Mouse (Mus musculus) gastrocnemius, postnatal 10 days (tissue): ENCODE measurements around the gene Pnn. TPM values are rescaled to one million over a fixed set of nuclear protein-coding genes. Genes with fewer than 3 reads are reported as not detected.
"Not testable (repeated sequence)": the region's sequence is repeated elsewhere in the genome, so short reads cannot be mapped to it uniquely, and the experiment has no call there.

Source experiments
- DNase-seq: peaks from one replicate; pipeline ENCODE4 v3.0.0; 2021; ENCODE audit warnings: mixed read lengths
- long read RNA-seq, 2 experiments: library from polyadenylated mRNA; stranded (forward); transcript quantifications; one replicate each; pipeline ENCODE4 v2.0.0; 2021
- total RNA-seq, 2 experiments: library from RNA; stranded (reverse); gene quantifications; 2 replicates each; pipeline ENCODE4 v1.2.3; 2021

Gene Pnn
- total RNA-seq, result 10 to 100 TPM; 18.6 to 27.6 TPM
- long read RNA-seq, experiment 1, transcript Pnn-201 (9 exons, 3,485 nt), result major isoform, 43 of 47 reads
- long read RNA-seq, experiment 1, partial matches to known transcripts, result 1 of 47 reads
- long read RNA-seq, experiment 1, other reads (novel, unspliced or antisense), result 3 of 47 reads
- long read RNA-seq, experiment 2, transcript Pnn-201 (9 exons, 3,485 nt), result major isoform, 30 of 37 reads
- long read RNA-seq, experiment 2, partial matches to known transcripts, result 3 of 37 reads
- long read RNA-seq, experiment 2, other reads (novel, unspliced or antisense), result 4 of 37 reads

DNA sequence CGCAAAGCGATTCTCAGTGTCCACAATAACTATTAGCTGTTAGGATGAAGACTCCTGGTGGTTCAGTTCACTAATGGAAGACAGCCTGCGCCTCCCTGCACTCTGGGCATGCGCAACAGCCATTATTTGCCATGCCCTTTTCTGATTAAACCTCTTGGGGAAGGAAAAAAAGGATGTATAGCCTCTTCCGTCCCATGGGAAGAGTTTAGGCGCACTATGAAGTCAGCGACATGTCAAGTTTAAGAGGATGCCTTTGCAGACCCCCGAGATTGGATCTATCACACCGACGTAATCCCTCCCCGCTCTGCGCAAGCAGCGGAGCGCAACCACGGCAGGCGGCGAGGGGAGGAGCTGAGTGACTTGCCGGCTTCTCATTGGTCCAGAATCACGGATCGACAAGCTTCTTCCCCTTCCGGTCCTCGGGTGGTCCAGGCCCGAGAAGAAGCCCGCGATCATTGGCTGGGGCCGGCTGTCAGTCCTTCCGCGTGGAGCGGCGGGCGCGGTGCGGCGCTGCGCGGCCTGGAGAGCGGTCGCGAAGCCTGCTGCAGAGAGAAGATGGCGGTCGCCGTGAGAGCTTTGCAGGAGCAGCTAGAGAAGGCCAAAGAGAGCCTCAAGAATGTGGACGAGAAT is at the start of gene Pnn:
Gene Pnn, plus strand, starts transcription at position 437 of the 630 bp plus-strand sequence.
- peak; percentile 94 for DNase-seq

DNA sequence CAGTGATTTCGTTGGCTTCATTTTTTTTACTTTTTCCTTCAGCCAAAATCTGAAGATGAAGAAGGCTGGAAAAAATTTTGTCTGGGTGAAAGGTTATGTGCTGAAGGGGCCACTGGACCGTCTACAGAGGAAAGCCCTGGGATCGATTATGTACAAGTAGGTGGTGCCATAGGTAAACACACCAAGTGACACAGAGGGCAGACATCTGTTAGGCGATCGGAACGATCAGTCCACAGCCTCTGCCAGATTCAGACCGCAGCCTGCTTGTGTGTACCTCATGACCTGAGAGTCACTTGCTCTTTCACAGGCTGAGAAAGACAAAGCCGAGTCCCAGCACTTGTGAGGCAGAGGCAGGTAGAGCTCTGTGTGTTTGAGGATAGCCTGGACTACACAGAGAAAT is 48.7 kb upstream of the Pnn start:
- no peak for DNase-seq

DNA sequence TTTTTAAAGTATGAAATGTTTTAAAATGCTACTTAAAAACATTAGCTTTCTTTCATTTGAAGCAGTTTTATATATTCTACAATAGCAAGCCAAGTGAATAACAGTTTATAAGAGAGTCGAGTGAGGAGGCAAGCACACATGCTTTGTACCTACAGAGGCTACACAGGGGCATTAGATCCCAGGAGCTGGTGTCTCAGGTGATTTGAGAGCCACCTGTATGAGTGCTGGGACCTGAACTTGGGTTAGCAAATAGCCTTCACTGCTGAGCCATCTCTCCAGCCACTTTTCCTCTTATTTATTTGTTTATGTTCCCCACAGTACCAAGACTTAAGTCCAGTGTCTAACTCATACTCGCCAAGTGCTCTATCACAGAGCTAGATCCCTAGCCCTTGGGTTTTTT is 46.8 kb upstream of the Pnn start:
- DNase-seq, result no peak

DNA sequence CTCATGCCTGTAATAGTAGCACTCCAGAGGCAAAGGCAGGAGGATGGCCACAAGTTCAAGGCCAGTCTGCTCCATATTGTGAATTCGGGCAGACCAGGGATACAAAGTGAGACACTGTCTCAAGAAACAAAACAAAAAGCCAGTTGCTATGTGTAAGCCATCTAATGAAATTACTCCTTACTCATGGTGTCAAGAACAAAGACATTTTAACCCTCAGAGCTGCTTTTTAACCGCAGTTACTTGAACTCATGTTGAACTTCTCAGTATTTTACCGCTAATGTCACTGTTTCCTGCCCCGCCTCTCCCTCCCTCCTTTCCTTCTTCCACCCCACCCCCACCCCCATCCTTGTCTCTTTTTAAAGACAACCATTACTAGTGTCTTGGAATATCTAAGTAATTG is 45.4 kb upstream of the Pnn start:
- DNase-seq, result no peak

DNA sequence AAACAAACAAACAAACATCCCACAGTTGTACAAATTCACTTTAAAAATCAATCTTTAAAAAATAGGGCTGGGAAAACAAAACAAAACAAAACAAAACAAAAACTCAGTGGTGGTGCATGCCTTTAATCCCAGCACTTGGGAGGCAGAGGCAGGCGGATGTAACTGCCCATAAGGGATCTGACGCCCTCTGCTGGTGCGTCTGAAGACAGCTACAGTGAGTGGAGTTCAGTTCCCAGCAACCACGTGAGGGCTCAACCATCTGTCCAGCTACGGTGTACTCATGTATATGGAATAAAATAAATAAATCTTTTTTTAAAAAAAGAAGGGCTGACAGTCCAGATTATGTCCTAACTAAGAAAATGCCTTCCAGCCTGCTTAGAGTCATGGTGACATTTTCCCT is 34.6 kb upstream of the Pnn start:
- no peak for DNase-seq

DNA sequence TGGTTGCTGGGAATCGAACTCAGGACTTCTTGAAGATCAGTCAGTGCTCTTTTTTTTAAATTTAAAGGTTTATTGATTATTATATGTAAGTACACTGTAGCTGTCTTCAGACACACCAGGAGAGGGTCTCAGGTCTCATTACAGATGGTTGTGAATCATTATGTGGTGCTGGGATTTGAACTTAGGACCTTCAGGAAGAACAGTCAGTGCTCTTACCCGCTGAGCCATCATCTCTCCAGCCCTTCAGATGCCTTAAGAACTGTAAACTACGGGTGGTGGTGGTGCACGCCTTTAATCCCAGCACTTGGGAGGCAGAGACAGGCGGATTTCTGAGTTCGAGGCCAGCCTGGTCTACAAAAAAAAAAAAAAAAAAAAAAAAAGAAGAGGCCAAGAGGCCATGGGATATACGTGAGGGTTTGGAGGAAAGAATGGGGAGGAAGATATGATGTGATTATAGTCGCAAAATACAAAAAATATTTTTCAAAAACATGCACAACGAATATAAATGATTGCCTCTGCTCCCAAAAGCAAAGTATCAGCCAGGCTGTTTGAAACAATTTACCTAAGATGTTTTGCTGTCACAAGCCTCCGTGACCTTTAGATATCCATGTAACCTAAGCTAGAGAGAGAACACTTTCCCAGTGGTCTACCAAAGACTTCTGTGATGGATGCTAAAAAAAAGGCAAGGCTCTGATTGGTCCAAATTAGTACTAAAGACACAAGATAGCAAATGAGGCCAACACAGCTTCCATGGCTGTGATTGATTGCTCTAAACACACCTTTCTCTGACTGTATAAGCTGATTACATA is 27.3 kb upstream of the Pnn start:
- no peak for DNase-seq

DNA sequence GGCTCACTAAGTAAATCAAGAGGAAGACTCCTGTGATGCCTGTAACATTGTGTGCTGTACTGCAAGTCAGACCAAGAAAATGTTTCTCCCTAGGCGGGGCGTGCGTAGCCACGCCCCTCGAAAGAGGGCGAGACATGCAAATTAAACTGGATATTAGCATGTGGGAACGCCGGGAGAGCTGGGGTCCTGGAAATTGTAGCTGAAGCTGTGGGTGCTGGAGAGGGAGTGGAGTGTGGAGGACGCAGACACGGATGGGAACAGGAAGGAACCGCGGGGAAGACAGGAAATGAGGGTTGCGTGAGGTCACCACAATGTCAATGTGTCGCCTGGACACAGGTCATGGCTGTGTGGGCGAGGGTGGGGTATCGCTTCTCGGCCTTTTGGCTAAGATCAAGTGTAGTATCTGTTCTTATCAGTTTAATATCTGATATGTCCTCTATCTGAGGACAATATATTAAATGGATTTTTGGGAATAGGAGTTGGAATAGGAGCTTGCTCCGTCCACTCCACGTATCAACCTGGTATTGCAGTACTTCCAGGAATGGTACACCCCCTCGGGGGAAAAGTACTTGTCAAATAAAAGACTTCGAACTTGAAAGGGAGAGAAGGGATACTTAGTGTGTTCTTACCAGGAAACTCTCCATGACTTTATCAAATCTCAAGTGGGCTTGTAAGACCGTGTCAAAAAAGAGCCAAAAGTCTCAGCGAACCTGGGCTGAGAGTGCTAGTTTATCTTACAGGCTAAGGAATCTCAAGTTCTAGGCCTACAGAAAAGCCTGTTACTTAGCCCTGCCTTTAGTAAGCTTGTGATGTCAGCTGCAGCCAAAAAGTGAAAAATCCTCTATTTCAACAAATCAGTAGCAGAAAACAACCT is 26.5 kb upstream of the Pnn start:
- peak; percentile 8 for DNase-seq

DNA sequence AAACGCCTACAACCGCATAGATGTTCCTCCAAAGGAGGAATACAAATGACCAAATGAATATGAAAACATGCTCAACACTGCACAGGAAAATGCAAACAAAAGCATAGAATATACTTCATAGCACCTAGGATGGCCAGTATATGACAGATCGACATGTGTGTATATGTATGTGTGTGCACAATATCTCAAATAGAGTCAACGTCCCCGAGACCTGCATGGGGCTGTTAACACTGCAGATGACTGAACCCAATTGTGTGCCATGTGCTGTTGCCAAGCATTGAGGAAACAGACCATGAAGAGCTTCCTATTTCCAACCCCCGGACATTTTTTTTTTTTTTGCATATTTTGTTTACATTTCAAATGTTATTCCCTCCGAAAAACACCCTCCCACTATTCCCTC is 25.8 kb upstream of the Pnn start:
- DNase-seq, result no peak

DNA sequence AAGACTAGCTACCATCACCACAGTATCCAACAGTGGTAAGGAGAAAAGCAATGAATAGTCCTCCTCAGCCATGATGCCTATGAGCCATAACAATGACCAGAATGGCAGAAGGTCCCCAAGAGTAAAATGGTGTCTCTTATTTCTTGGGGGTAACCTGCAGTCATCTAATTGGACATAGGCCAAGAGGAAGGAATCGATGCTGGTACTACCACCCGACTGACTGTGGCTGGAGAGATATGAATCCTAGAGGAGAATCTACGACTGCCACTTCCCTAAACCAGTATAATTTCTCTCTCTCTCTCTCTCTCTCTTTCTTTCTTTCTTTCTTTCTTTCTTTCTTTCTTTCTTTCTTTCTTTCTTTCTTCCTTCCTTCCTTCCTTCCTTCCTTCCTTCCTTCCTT is 14.2 kb upstream of the Pnn start:
- DNase-seq, result no peak

DNA sequence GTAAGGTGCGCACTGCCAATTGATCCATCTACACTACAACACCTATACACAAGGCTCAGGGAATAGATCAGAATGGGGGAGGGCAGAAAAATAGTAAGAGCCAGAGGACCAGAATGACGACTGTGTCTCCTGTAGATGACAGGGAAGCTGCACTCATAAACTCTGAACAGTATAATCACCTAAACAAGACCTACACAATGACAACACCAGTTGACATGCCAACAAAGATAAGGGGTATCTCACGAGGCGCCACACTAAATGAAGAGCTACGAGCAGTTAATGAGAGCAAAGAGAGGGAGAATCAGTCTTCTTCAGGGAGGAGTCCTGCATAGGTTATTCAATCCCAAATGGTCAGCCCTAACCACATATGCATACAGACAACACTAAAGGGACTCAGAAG is 13.5 kb upstream of the Pnn start:
- no peak for DNase-seq

DNA sequence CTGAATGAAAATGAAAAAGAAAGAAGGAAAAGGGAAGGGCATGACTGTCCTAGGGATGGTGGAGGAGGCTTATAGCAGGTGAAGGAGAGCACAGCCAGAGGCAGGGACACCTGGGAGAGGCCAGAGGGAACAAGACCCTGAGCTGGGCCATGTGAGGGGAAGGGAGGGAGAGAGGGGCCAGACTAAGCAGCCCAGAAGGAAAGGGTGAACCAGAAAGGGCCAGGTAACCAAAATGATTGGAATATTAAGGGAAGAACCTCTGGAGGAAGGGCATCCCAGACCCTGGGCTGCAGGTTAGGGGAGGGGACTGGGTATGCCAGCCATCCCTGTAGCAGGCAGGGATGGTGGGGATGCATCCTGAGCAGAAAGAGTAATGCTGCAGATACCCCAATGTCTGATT is 12.7 kb upstream of the Pnn start:
- DNase-seq, result no peak

DNA sequence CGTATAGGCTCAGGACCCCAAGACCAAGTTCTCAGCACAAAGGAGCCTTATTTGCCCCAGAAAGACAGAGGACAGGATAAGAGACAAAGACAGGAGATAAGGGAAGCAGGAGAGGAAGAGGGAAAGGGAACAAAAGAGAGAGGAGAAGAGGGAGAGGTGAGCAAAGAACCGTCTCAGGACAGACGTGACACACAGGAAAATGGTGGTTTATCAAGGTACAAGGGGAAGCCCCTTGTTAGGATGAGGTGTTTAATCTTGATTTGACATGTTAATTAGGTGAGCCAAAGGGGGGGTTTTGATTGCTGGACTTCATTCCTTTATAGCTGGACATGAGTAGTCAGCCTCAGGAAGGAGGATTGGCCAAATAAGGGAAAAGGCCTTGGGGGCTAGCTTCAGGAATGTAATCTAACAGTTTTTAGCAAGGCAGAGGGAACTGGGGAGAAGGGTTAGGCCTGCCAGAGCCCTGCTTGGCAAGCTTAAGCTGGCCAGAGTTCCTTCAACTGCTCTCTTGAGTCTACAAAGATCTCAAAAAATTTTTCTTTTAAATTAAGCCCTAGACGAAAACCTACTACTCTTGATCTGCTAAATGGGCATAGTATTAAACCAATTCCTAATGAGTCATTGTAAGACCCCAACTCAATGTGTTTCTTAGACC is 11.4 kb upstream of the Pnn start:
- no peak for DNase-seq

DNA sequence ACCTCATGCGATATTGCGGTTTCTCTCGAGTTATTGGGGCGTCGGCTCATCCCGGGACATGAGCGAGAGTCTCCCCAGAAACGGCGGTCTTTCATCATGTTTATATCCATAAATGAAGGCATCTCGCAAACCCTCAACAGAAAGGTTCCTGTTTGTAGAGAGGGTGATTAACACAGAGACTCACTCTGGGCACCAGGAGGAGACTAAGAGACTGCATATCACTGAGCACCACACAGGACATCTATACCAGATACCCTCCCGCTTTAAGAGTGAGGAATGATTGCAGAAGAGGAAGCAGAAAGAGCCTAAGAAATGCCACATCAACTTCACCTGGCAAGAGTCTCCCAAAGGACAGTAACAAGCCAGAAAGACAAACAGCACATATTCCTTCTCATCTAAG is 10.5 kb upstream of the Pnn start:
- no peak for DNase-seq

DNA sequence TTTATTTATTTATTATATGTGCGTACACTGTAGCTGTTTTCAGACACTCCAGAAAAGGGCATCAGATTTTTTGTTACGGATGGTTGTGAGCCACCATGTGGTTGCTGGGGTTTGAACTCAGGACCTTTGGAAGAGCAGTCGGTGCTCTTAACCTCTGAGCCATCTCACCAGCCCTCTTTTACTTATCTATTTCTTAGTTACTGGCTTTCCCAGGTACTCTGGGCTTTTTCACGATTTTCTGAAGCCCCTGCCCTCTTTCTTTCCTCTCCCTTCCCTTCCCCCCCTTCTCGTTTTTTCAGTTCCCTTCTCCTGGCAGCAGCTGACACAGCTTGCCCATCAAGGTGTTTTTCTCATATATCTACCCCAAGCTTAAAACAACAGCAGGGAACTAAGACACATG is 8.4 kb upstream of the Pnn start:
- DNase-seq, result not testable (repeated sequence)

DNA sequence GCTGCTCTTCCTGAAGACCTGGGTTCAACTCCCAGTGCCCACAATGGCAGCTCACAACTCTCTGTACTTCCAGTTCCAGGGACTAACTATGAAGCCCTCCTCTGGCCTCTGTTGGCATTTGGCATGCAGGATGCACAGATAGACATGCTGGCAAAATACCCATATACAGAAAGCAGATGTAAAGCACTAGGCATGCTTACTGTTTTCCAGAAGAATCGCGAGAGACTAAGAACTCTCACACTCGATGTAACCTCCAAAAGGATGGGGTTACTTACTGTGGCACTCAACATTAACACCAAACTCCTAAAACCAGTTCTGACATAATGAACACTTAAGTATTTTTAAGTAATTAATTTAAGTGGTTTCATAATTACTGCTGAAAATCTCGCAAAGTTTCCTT is 6.4 kb upstream of the Pnn start:
- DNase-seq, result no peak

DNA sequence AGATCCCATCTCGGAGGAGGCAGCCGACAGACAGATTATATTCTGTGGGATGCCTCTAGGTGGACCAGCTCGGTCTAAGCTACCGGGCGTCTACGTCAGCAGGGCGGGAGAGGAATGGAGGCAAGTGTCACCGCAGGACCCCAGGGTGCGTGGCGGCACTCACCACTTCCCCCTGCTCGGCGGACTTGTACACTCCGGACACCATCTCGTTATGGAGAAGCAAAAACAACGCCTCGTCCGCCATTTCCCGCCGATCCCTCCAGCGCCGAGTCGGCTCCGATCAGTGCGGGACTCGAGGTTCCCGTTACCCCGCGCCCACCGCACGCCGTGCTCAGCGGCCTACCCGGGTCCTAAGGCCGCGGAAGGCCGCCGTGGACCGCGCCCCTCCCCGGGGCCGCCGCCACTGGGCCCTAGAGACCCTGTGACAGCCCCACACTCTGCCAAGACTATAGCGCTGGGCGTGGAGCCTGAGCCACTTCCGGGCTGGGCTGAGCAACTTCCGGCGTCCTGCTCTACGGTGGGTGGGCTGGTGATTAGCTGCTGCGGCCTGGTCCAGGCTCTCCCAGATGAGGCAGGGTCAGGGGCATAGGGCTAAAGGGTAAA is 5.6 kb upstream of the Pnn start, which contains the start of gene Trappc6b:
Gene Trappc6b, minus strand, starts transcription at position 480 of the 603 bp plus-strand sequence.
- peak; percentile 79 for DNase-seq

DNA sequence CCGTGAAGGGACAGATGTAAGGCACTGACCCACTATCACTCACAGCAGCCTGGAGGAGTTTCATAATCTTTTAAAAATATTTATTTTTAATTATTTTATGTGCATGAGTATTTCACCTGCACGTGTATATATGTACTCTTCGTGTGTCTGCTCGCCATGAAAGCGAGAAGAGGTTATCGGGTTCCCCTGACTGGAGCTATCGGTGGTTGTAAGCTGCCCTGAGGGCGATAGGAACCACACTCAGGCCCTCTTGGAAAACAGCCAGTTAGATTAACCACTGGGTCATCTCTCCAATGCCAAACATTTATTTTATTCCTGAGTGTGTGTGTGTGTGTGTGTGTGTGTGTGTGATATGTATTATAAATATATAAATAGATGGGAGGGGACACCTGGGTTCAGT is 1.8 kb upstream of the Pnn start:
- DNase-seq, result no peak

DNA sequence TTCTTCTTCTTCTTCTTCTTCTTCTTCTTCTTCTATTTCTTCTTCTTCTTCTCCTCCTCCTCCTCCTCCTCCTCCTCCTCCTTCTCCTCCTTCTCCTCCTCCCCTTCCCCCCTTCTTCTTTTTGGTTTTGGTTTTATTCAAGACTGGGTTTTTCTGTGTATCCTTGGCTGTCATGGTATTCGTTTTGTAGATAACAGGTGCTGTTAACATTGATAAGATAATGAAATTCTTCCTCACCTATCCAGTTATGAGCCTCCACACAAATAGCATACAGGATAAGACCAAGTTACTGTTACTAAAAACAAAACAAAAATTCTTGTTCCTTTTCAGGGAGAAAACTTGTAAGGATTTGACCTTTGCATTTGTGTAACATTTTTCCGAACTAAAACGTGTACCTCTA is 908 bp upstream of the Pnn start:
- no peak for DNase-seq

DNA sequence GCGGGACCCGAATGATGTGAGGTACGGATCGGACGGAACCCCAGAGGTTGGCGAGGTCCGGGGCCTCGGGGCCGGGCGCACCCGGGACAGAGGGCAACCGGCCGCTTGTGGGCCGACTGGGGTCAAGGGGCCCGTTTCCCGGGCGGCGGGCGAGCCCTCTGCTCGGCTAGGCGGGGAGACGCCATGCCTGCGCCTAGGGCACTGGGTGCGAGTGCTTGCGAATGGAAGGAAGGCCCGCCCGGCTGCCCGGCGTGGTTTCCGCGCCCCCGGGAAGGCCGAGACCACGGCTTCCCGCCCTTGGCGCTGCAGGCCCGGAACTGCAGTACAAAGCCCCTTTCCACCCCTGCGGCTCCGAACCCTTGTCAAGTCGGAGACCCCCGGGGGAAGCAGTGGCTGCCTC is 411 bp downstream of the Pnn start:
- DNase-seq, result peak; percentile 49

DNA sequence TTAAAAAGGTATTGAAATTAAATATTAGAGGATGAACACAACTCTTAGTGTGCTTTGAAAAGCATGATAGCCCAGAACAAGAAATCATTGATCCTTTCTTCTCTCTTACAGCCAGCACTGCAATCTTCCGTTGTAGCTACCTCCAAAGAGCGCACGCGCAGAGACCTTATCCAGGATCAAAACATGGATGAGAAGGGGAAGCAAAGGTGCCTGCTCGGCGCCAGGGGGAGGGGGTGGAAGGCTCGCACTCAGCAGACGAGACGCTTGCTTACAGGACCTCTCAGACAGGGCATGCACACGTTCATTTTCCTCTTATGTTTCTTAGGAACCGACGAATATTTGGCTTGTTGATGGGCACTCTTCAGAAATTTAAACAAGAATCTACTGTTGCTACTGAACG is 2.1 kb downstream of the Pnn start:
- no peak for DNase-seq

DNA sequence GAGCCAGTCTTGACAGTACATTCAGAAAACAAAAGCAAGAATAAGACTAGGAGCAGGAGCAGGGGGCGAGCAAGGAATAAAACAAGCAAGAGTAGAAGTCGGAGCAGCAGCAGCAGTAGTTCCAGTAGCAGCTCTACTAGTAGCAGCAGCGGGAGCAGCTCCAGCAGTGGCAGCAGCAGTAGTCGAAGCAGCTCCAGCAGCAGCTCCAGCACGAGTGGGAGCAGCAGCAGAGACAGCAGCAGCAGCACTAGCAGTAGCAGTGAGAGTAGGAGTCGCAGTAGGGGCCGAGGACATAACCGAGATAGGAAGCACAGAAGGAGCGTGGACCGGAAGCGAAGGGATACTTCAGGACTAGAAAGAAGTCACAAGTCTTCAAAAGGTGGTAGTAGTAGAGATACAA is 5.6 kb downstream of the Pnn start:
- DNase-seq, result no peak
